Mouse (Mus musculus): Measurements from ENCODE around the gene Sin3a. TPM values are rescaled to one million over a fixed set of nuclear protein-coding genes. Genes with fewer than 3 reads are reported as not detected.

The Sin3a gene
- polyA plus RNA-seq, 2 experiments, result 14.9 to 20.5 TPM

DNA sequence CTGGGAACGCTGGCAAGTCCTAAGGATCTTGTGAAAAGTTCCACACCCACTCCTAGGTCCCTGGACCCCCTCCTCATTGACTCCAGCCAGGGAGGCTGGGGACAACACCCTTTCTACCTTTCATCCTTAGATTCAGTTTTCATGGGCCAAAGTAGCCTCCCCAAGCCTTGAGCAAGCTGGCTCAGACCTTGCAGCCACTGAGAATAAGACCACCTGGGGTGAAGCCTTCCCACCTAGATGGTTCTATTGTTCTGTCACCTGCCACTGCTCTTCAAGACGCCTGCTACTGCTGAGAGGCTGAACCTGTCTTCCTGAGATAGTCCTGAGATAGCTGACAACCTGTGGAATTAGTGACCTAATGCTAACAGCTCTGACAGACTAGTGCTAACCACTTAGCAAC lies 91.3 kb downstream of the Sin3a start:
- H3K36me3 ChIP-seq (replicated peaks; ENCODE audit: control insufficient read depth, insufficient read depth, low read depth), result no peaks in the 10 kb centered on the region
- ATAC-seq (ENCODE audit: insufficient read depth) (no peak), DNase-seq (ENCODE audit: low read depth in 3 of 3, low spot score in 3 of 3) (no peak)
- no peak overlapping the region for H3K4me2 ChIP-seq (ENCODE audit: low read depth)
- H3K9ac ChIP-seq (replicated peaks), result no peak overlapping the region
- peaks cover 0 to 4% of the 10 kb centered on the region in 2 experiments; a peak in 2 of 4 replicates for H3K4me1 ChIP-seq (replicated peaks; ENCODE audit: control insufficient read depth in 2 of 2, insufficient read depth in 2 of 2, low read length in 1 of 2)
- H3K27ac ChIP-seq, result no peak overlapping the region
- H3K27me3 ChIP-seq (ENCODE audit: control insufficient read depth, insufficient read depth, low read length), result no peaks in the 10 kb centered on the region
- TF ChIP-seq CTCF (IDR thresholded peaks at IDR 0.05; ENCODE audit: low read depth) (no peak), EP300 (IDR thresholded peaks at IDR 0.05; ENCODE audit: low read depth) (no peak)
- H3K4me3 ChIP-seq (ENCODE audit: insufficient read depth in 1 of 2, low read depth in 2 of 2, low read length in 2 of 2), result no peak overlapping the region
- WGBS (ENCODE audit: insufficient replicate concordance), result 33% methylated on average over 2 of the region's 2 CpGs
- H3K9me3 ChIP-seq (ENCODE audit: control insufficient read depth, low read length), result no peaks in the 10 kb centered on the region

DNA sequence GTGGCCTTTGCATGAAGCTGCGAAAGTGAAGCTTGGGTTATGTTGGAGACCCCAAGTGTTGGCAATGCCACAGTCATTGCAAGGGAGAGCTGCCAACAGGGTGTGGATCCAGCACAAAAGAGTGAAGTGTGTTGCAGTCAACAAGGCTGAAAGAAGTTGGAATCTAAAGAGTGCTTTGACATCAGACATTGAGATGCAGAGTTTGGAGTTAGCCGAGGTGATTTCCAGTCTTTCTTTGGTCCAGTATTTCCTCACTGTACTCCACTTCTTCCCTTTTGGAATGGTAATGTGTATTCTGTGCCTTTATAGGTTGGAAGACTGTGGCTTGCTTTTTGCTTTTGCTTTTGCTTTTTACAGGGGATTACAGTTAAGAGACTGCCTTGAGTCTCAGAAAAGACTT lies 94.3 kb downstream of the Sin3a start:
- Histone ChIP-seq H3K36me3 (replicated peaks; ENCODE audit: control insufficient read depth, insufficient read depth, low read depth) (no peaks in the 10 kb centered on the region), H3K9me3 (ENCODE audit: control insufficient read depth, low read length) (no peaks in the 10 kb centered on the region), H3K4me2 (ENCODE audit: low read depth) (no peak overlapping the region), H3K27me3 (ENCODE audit: control insufficient read depth, insufficient read depth, low read length) (no peaks in the 10 kb centered on the region), H3K27ac (no peak overlapping the region), H3K9ac (replicated peaks) (no peak overlapping the region), H3K4me3 (ENCODE audit: insufficient read depth in 1 of 2, low read depth in 2 of 2, low read length in 2 of 2) (no peak overlapping the region), H3K4me1 (replicated peaks; ENCODE audit: control insufficient read depth in 2 of 2, insufficient read depth in 2 of 2, low read length in 1 of 2) (0 out of 4 replicates have a peak, but pooled peaks cover 0 to 1% of the 10 kb centered on the region in 2 experiments)
- WGBS (ENCODE audit: insufficient replicate concordance), result 59% methylated on average over 2 of the region's 2 CpGs
- no peak for ATAC-seq (ENCODE audit: insufficient read depth)
- DNase-seq (ENCODE audit: low read depth in 3 of 3, low spot score in 3 of 3), result no peak
- TF ChIP-seq EP300 (IDR thresholded peaks at IDR 0.05; ENCODE audit: low read depth), result no peak
- no peak for TF ChIP-seq CTCF (IDR thresholded peaks at IDR 0.05; ENCODE audit: low read depth)

DNA sequence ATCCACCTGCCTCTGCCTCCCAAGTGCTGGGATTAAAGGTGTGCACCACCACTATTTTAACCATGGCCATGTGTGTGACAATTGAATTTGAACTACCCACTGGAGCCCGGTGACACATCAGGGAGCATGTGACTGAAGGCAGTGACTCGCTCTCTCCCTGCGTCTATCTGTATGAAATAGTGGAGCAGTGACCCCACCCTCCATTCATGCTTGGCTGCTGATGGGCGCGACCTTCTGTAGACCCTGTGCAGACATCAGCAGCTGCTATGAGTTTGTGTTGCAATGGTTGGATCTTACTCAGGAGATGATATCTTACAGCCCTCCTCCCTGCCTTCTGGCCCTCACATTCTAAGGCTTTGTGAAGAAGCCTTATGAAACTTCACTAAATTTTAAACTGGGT lies 96.6 kb downstream of the Sin3a start:
- TF ChIP-seq CTCF (IDR thresholded peaks at IDR 0.05; ENCODE audit: low read depth) (no peak), EP300 (IDR thresholded peaks at IDR 0.05; ENCODE audit: low read depth) (no peak)
- no peak overlapping the region for H3K4me2 ChIP-seq (ENCODE audit: low read depth)
- 62% methylated on average over 5 of the region's 5 CpGs for WGBS (ENCODE audit: insufficient replicate concordance)
- ATAC-seq (ENCODE audit: insufficient read depth) (no peak), DNase-seq (ENCODE audit: low read depth in 3 of 3, low spot score in 3 of 3) (no peak)
- no peak overlapping the region for H3K9ac ChIP-seq (replicated peaks)
- H3K4me1 ChIP-seq (replicated peaks; ENCODE audit: control insufficient read depth in 2 of 2, insufficient read depth in 2 of 2, low read length in 1 of 2), result no peaks in the 10 kb centered on the region
- no peaks in the 10 kb centered on the region for H3K36me3 ChIP-seq (replicated peaks; ENCODE audit: control insufficient read depth, insufficient read depth, low read depth)
- no peak overlapping the region for H3K4me3 ChIP-seq (ENCODE audit: insufficient read depth in 1 of 2, low read depth in 2 of 2, low read length in 2 of 2)
- no peak overlapping the region for H3K27ac ChIP-seq
- H3K27me3 ChIP-seq (ENCODE audit: control insufficient read depth, insufficient read depth, low read length), result no peaks in the 10 kb centered on the region
- H3K9me3 ChIP-seq (ENCODE audit: control insufficient read depth, low read length), result no peaks in the 10 kb centered on the region

Other genes with a start within 250 kb of the Sin3a start
- not detected in 2 replicates for gene Odf3l1, start 207.4 kb upstream of the Sin3a start, polyA plus RNA-seq (2012; rRNA removed)
- not detected in 2 replicates for gene Odf3l1, start 207.4 kb upstream of the Sin3a start, polyA plus RNA-seq (2014; fragmentation: Nextera tagmentation; extraction: Ambion mirVana)
- gene Cspg4, start 207.0 kb upstream of the Sin3a start, polyA plus RNA-seq (2012; rRNA removed), result 0.16 and 0.19 TPM in 2 replicates
- gene Cspg4, start 207.0 kb upstream of the Sin3a start, polyA plus RNA-seq (2014; fragmentation: Nextera tagmentation; extraction: Ambion mirVana), result 0.08 and 0.32 TPM in 2 replicates
- 0.74 and 0.78 TPM in 2 replicates for gene Snx33, start 143.7 kb upstream of the Sin3a start, polyA plus RNA-seq (2012; rRNA removed)
- gene Snx33, start 143.7 kb upstream of the Sin3a start, polyA plus RNA-seq (2014; fragmentation: Nextera tagmentation; extraction: Ambion mirVana), result 0.62 and 0.66 TPM in 2 replicates
- 69.2 and 93.9 TPM in 2 replicates for gene Imp3, start 134.6 kb upstream of the Sin3a start, polyA plus RNA-seq (2012; rRNA removed)
- 49.0 and 49.8 TPM in 2 replicates for gene Imp3, start 134.6 kb upstream of the Sin3a start, polyA plus RNA-seq (2014; fragmentation: Nextera tagmentation; extraction: Ambion mirVana)
- 3.6 and 4.6 TPM in 2 replicates for gene Snupn, start 121.2 kb upstream of the Sin3a start, polyA plus RNA-seq (2012; rRNA removed)
- gene Snupn, start 121.2 kb upstream of the Sin3a start, polyA plus RNA-seq (2014; fragmentation: Nextera tagmentation; extraction: Ambion mirVana), result 8.7 and 8.8 TPM in 2 replicates
- 3.1 and 3.4 TPM in 2 replicates for gene Ptpn9, start 77.1 kb upstream of the Sin3a start, polyA plus RNA-seq (2012; rRNA removed)
- gene Ptpn9, start 77.1 kb upstream of the Sin3a start, polyA plus RNA-seq (2014; fragmentation: Nextera tagmentation; extraction: Ambion mirVana), result 2.7 and 4.0 TPM in 2 replicates
- gene Man2c1, start 58.6 kb downstream of the Sin3a start, polyA plus RNA-seq (2012; rRNA removed), result 27.1 and 35.4 TPM in 2 replicates
- 7.4 and 11.5 TPM in 2 replicates for gene Man2c1, start 58.6 kb downstream of the Sin3a start, polyA plus RNA-seq (2014; fragmentation: Nextera tagmentation; extraction: Ambion mirVana)
- 1.4 and 1.5 TPM in 2 replicates for gene Neil1, start 76.3 kb downstream of the Sin3a start, polyA plus RNA-seq (2012; rRNA removed)
- gene Neil1, start 76.3 kb downstream of the Sin3a start, polyA plus RNA-seq (2014; fragmentation: Nextera tagmentation; extraction: Ambion mirVana), result 0.95 and 1.00 TPM in 2 replicates
- gene Commd4, start 86.3 kb downstream of the Sin3a start, polyA plus RNA-seq (2012; rRNA removed), result 45.8 and 51.4 TPM in 2 replicates
- gene Commd4, start 86.3 kb downstream of the Sin3a start, polyA plus RNA-seq (2014; fragmentation: Nextera tagmentation; extraction: Ambion mirVana), result 57.1 and 65.2 TPM in 2 replicates
- not detected in 2 replicates for gene Trcg1, start 164.5 kb downstream of the Sin3a start, polyA plus RNA-seq (2012; rRNA removed)
- gene Trcg1, start 164.5 kb downstream of the Sin3a start, polyA plus RNA-seq (2014; fragmentation: Nextera tagmentation; extraction: Ambion mirVana), result not detected in 2 replicates
- gene 1700017B05Rik, start 190.6 kb downstream of the Sin3a start, polyA plus RNA-seq (2012; rRNA removed), result 8.1 and 10.3 TPM in 2 replicates
- gene 1700017B05Rik, start 190.6 kb downstream of the Sin3a start, polyA plus RNA-seq (2014; fragmentation: Nextera tagmentation; extraction: Ambion mirVana), result 12.6 and 13.3 TPM in 2 replicates

Measured in liver, embryonic 14.5 days (tissue).